Mouse (Mus musculus): ENCODE data around the gene Muc3a. TPM values are rescaled to one million over a fixed set of nuclear protein-coding genes. Genes with fewer than 3 reads are reported as not detected.

The Muc3a gene
- total RNA-seq (2023) = 10 to 100 TPM; 15.7 to 16.2 TPM

DNA sequence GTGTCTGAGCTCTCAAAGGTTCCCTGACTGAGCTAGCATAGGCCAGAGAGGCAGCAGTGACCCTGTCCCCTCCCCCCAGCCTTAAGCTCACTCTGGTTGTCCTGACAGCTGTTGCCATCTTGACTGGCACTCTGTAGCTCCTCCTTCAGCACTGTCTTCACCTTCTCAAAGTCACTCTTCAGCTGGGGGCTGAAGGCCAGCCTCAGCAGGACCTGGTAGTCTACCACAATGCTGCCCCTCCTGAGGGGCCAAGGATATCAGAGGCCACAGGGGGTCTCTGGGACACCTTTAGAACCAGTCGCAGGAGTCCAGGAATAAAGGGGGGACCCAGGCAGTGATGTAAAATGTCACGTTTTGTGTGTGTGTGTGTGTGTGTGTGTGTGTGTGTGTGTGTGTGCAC lies at the start of gene Muc3a:
Gene Muc3a, minus strand, starts transcription at position 101 of the 400 bp plus-strand sequence.

Other genes with a start within 250 kb of the Muc3a start
- under 1 TPM; 0.64 to 0.68 TPM for gene Cldn15, start 245.8 kb downstream of the Muc3a start, total RNA-seq (2023)
- 10 to 100 TPM; 28.1 to 28.6 TPM for gene Plod3, start 225.4 kb downstream of the Muc3a start, total RNA-seq (2023)
- gene Znhit1, start 224.4 kb downstream of the Muc3a start, total RNA-seq (2023) = 10 to 100 TPM; 24.4 to 30.5 TPM
- gene Vgf, start 186.0 kb downstream of the Muc3a start, total RNA-seq (2023) = under 1 TPM; 0.42 to 0.73 TPM
- 10 to 100 TPM; 19.3 to 19.6 TPM for gene Ap1s1, start 166.3 kb downstream of the Muc3a start, total RNA-seq (2023)
- gene Serpine1, start 140.1 kb downstream of the Muc3a start, total RNA-seq (2023) = not detected
- 10 to 100 TPM; 71.9 to 92.3 TPM for gene Trim56, start 96.2 kb downstream of the Muc3a start, total RNA-seq (2023)
- gene Muc3, start 63.1 kb downstream of the Muc3a start, total RNA-seq (2023) = not detected
- under 1 TPM in 1 of 2 experiments, not detected in 1; 0.23 TPM for gene Ache, start 75.1 kb upstream of the Muc3a start, total RNA-seq (2023)
- gene Ufsp1, start 82.2 kb upstream of the Muc3a start, total RNA-seq (2023) = 1 to 10 TPM; 1.5 to 1.6 TPM
- 100 to 1,000 TPM; 445 to 469 TPM for gene Srrt, start 95.3 kb upstream of the Muc3a start, total RNA-seq (2023)
- 10 to 100 TPM in 1 of 2 experiments, 1 to 10 TPM in 1; 7.3 to 10.4 TPM for gene Trip6, start 102.0 kb upstream of the Muc3a start, total RNA-seq (2023)
- gene Slc12a9, start 121.2 kb upstream of the Muc3a start, total RNA-seq (2023) = 10 to 100 TPM; 23.7 to 28.5 TPM
- gene Ephb4, start 137.7 kb upstream of the Muc3a start, total RNA-seq (2023) = not detected

All from B cell, adult 67 days (primary cell).